Mouse (Mus musculus): ENCODE data around the gene Olfr957. TPM values are rescaled to one million over a fixed set of nuclear protein-coding genes. Genes with fewer than 3 reads are reported as not detected.
A peak's percentile ranks its signal among the peaks of the same experiment; 100 is the strongest.

The Olfr957 gene
- polyA plus RNA-seq (2016; fragmentation: Nextera tagmentation; extraction: Ambion mirVana), result not detected in 2 replicates

DNA sequence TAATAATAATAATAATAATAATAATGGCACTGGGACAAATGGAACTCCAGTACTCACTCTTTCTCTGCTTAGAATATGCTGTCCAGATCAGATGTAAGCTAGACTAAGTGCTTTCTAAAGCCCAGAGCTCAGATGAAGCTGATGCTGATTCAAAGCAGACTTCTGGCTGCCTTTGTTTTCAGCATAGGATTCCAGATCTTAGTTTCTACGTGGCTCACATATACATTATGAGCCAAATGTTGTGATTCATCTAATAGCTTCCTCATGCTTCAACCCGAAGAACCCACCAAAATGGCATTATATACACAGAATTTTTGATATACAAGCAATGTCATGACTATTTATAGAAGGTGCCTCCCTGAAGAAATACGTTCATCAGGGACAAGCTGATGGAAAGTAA is at the start of gene Olfr957:
Gene Olfr957, minus strand, starts transcription at position 279 of the 400 bp plus-strand sequence.
- no peak for DNase-seq (ENCODE audit: extremely low spot score, low spot score)
- H3K27ac ChIP-seq, result no peak within 1 kb of the TSS
- H3K4me1 ChIP-seq, result 0 out of 2 replicates have a peak, but pooled peaks cover 3% of the 10 kb centered on the region
- no peaks in the 10 kb centered on the region for H3K36me3 ChIP-seq (replicated peaks)
- no peaks in the 10 kb centered on the region for H3K9me3 ChIP-seq
- no peak within 1 kb of the TSS for H3K4me3 ChIP-seq
- no peaks in the 10 kb centered on the region for H3K27me3 ChIP-seq (ENCODE audit: poor library complexity, severe bottlenecking)
- 82% methylated on average over 3 of the region's 3 CpGs for WGBS

GRCm38 (mm10) chr9:39558349-39558647 is 42.7 kb upstream of the Olfr957 start:
- no peak overlapping the region for H3K27ac ChIP-seq

GRCm38 (mm10) chr9:39557529-39558348 is 42.1 kb upstream of the Olfr957 start:
- no peak for DNase-seq (ENCODE audit: extremely low spot score, low spot score)
- Histone ChIP-seq H3K36me3 (replicated peaks) (no peaks in the 10 kb centered on the region), H3K9me3 (no peaks in the 10 kb centered on the region), H3K4me1 (peaks cover 7% of the 10 kb centered on the region), H3K27ac (peak overlapping the region; percentile 59), H3K4me3 (no peak overlapping the region), H3K27me3 (ENCODE audit: poor library complexity, severe bottlenecking) (no peaks in the 10 kb centered on the region)
- 43% methylated on average over 3 of the region's 3 CpGs for WGBS

More at GRCm38 (mm10) chr9:39558349-39558647, 42.7 kb upstream of the Olfr957 start:
- H3K9me3 ChIP-seq, result no peaks in the 10 kb centered on the region
- no peaks in the 10 kb centered on the region for H3K27me3 ChIP-seq (ENCODE audit: poor library complexity, severe bottlenecking)
- no peak for DNase-seq (ENCODE audit: extremely low spot score, low spot score)
- no peak overlapping the region for H3K4me3 ChIP-seq
- H3K4me1 ChIP-seq, result peaks cover 7% of the 10 kb centered on the region
- H3K36me3 ChIP-seq (replicated peaks), result no peaks in the 10 kb centered on the region

DNA sequence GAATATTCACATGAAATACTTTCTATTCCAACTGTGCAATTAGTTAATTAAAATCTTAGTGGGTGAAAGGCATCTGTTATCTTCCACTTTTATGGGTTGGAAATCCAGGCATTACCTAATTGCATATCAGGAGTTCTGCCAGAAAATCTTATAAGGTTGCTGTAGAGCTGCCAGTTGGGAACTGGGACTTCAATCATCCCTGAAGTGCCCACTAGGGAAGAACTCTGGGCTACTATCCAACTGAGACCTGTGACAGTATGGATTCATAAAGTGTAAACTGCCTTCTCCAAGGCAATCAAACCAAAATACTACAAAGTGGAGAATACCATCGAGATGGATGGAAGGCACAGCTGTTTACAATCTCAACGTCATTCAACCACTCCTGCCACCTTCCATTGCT is 38.3 kb upstream of the Olfr957 start, which contains the start of gene Olfr958:
Gene Olfr958, minus strand, starts transcription at position 109 of the 400 bp plus-strand sequence.
- no peak for DNase-seq (ENCODE audit: extremely low spot score, low spot score)
- Histone ChIP-seq H3K4me3 (no peak within 1 kb of the TSS), H3K27ac (no peak within 1 kb of the TSS), H3K27me3 (ENCODE audit: poor library complexity, severe bottlenecking) (no peaks in the 10 kb centered on the region), H3K9me3 (no peaks in the 10 kb centered on the region), H3K4me1 (peaks cover 7% of the 10 kb centered on the region), H3K36me3 (replicated peaks) (no peaks in the 10 kb centered on the region)
- WGBS, result 85% methylated on average over 2 of the region's 2 CpGs

DNA sequence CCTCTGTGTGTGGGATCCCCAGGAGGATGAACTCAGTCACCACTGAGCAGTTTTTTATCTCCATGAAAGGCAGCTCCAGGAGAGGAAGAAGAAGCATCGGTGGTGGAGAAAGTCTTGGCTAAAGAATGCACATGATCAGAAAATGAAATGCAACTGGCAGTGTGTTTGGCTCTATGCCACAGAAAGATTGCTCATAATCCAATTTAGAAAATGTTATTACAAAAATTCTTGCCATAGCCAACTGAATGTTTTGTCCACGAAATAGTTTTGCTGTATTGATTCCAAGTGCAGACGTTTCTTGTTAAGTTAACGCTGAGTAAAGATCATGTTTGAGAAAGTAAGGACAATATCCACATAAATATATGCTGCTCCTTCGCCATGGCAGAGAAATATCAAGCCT is 35.2 kb upstream of the Olfr957 start:
- no peak for DNase-seq (ENCODE audit: extremely low spot score, low spot score)
- WGBS, result 85% methylated on average over 5 of the region's 5 CpGs
- H3K27me3 ChIP-seq (ENCODE audit: poor library complexity, severe bottlenecking), result no peaks in the 10 kb centered on the region
- no peaks in the 10 kb centered on the region for H3K9me3 ChIP-seq
- H3K4me1 ChIP-seq, result no peaks in the 10 kb centered on the region
- H3K36me3 ChIP-seq (replicated peaks), result no peaks in the 10 kb centered on the region
- no peak overlapping the region for H3K27ac ChIP-seq
- no peak overlapping the region for H3K4me3 ChIP-seq

DNA sequence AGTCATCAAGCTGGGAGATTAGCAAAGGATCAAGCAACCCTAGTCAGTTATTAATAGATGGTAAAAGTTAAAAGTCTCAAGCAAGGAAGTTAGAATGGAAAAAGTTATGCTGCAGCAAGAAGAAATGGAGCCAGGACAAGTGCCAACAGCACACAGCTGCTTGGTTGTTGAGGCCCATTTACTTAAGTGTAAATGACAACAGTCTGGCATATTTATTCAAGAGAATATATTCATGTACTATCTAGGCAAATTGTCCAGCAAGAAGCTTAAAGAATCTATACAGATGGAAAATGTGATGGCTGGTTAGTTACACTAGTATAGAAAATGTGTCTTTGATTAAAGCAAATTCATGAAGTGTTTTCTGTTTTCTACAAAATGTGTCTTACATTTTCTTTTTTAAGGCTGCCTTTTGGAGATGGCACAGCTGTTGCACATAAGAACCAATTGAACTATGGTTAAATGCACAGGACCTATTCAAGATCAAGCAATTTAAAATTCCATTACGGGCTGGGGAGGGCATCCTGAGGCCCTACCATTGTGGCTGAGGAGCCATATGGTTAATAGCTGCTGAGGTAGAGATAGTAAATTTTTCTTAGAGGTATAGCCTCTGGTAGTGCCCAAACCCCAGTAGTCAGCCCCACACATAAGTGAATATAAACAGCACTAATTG is 8.1 kb upstream of the Olfr957 start:
- 85% methylated on average over 1 of the region's 1 CpGs for WGBS

GRCm38 (mm10) chr9:39518595-39518994 is 3.0 kb upstream of the Olfr957 start:
- H3K27ac ChIP-seq, result no peak overlapping the region
- no peaks in the 10 kb centered on the region for H3K9me3 ChIP-seq
- no peak for DNase-seq (ENCODE audit: extremely low spot score, low spot score)
- no peaks in the 10 kb centered on the region for H3K36me3 ChIP-seq (replicated peaks)
- H3K4me3 ChIP-seq, result no peak overlapping the region
- H3K4me1 ChIP-seq, result 0 out of 2 replicates have a peak, but pooled peaks cover 3% of the 10 kb centered on the region
- no peaks in the 10 kb centered on the region for H3K27me3 ChIP-seq (ENCODE audit: poor library complexity, severe bottlenecking)

More for the DNA sequence above, 8.1 kb upstream of the Olfr957 start:
- Histone ChIP-seq H3K9me3 (no peaks in the 10 kb centered on the region), H3K4me1 (0 out of 2 replicates have a peak, but pooled peaks cover under 1% of the 10 kb centered on the region), H3K27me3 (ENCODE audit: poor library complexity, severe bottlenecking) (no peaks in the 10 kb centered on the region), H3K36me3 (replicated peaks) (no peaks in the 10 kb centered on the region), H3K4me3 (no peak overlapping the region), H3K27ac (no peak overlapping the region)
- DNase-seq (ENCODE audit: extremely low spot score, low spot score), result no peak

DNA sequence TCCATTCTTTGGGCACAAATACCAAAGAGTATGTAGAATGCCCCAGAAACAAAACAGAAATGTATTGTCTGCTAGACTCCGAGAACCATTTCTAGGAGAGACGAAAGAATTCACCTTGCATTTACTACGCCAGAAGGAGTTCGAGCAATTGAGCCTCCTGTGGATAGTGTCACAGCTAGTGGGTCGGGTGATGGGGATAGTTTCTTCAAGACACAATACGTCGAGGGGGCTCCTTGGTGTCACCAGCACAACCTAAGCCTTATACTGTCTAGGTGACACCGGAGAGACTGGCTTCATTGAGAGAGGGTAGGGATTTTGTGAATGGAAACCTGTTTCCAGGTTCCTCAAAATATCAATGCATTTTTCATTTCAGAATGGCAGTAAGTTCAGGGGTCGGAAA is 6.2 kb downstream of the Olfr957 start:
- Histone ChIP-seq H3K27ac (no peak overlapping the region), H3K36me3 (replicated peaks) (no peaks in the 10 kb centered on the region), H3K9me3 (no peaks in the 10 kb centered on the region), H3K4me1 (no peaks in the 10 kb centered on the region), H3K27me3 (ENCODE audit: poor library complexity, severe bottlenecking) (no peaks in the 10 kb centered on the region), H3K4me3 (no peak overlapping the region)
- DNase-seq (ENCODE audit: extremely low spot score, low spot score), result no peak
- WGBS, result 84% methylated on average over 9 of the region's 9 CpGs

- no peaks in the 10 kb centered on the region for H3K9me3 ChIP-seq
- peak; percentile 46 for DNase-seq (ENCODE audit: extremely low spot score, low spot score)
- no peaks in the 10 kb centered on the region for H3K4me1 ChIP-seq
- H3K4me3 ChIP-seq, result no peak overlapping the region
- H3K36me3 ChIP-seq (replicated peaks), result no peaks in the 10 kb centered on the region
- H3K27ac ChIP-seq, result no peak overlapping the region
- H3K27me3 ChIP-seq (ENCODE audit: poor library complexity, severe bottlenecking), result no peaks in the 10 kb centered on the region
- 13% methylated on average over 6 of the region's 6 CpGs for WGBS
Measured at GRCm38 (mm10) chr9:39508998-39509397, 6.6 kb downstream of the Olfr957 start.

DNA sequence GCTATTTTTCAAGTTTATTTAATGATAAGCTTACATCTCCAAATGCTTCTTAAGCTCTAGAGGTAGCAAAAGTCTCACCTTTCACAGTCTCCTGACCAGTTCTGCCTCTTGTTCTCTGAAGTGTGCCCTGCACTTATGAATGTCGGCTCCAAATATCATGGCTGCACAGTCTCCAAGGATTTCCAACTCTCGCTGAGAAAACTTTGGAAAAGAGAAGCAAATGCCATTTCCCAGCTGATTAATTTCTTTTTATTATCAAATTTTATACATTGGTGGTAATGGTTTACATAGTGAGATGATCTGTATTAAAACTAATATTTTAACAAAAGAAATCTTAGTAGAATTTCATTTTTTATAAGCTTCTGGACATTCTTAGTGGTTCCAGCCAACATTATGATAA is 21.7 kb downstream of the Olfr957 start, which contains the start of gene Olfr44:
Gene Olfr44, minus strand, starts transcription at position 101 of the 400 bp plus-strand sequence.
- no peak for DNase-seq (ENCODE audit: extremely low spot score, low spot score)
- 95% methylated on average over 2 of the region's 2 CpGs for WGBS
- Histone ChIP-seq H3K4me1 (no peaks in the 10 kb centered on the region), H3K27me3 (ENCODE audit: poor library complexity, severe bottlenecking) (no peaks in the 10 kb centered on the region), H3K27ac (no peak within 1 kb of the TSS), H3K36me3 (replicated peaks) (no peaks in the 10 kb centered on the region), H3K4me3 (no peak within 1 kb of the TSS), H3K9me3 (no peaks in the 10 kb centered on the region)

DNA sequence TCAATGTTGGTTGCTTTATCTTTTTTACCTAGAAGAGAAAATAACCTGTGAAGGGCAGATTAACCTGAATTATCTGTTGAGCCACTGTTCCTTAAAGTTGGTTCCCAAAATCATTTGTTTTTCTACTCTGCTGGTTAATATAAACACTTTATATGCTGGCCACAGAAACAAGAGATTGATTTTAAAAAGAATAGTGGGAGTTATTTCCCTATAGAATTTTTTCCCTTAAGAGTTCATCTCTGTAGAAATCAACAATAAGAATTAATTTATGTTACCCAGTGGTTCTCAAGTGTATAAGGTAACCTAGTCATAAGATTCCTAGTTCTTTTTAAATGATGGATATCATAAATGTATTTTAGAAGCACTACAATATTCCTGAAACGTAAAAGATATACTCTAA is 43.8 kb downstream of the Olfr957 start, which contains the start of gene Olfr955:
Gene Olfr955, minus strand, starts transcription at position 101 of the 400 bp plus-strand sequence.
- Histone ChIP-seq H3K27ac (no peak within 1 kb of the TSS), H3K4me3 (no peak within 1 kb of the TSS), H3K4me1 (no peaks in the 10 kb centered on the region), H3K9me3 (no peaks in the 10 kb centered on the region), H3K27me3 (ENCODE audit: poor library complexity, severe bottlenecking) (no peaks in the 10 kb centered on the region), H3K36me3 (replicated peaks) (no peaks in the 10 kb centered on the region)
- whole genome bisulfite sequencing, result 66% methylated on average over 1 of the region's 1 CpGs
- DNase-seq (ENCODE audit: extremely low spot score, low spot score), result no peak

All from forebrain, embryonic 10.5 days (tissue).